17 mouse cellular contexts compared by ENCODE assay signal in genomic region chr1:39362515-39362893, GRCm38 (mm10). TPM values are rescaled to one million over a fixed set of nuclear protein-coding genes. Genes with fewer than 3 reads are reported as not detected.
DNase-seq lines count a peak whose midpoint lies in the region; ATAC-seq and TF ChIP-seq lines count a peak whose summit lies in the region.
"Had no signal": no experiment of that assay in that cellular context is flagged by ENCODE, and none has a peak within 500 bp of the region (broad histone marks: within the 10 kb centered on the region; RNA-seq: fewer than 3 reads in every experiment).

No protein-coding gene starts in this region.

- H3K36me3 ChIP-seq in intestine, embryonic 16.5 days (ENCODE audit: control insufficient read depth, insufficient read depth, low read length): no peaks in the 10 kb centered on the region
- H3K36me3 ChIP-seq in intestine, postnatal 0 days (ENCODE audit: control insufficient read depth, insufficient read depth): no peaks in the 10 kb centered on the region
- no peaks in the 10 kb centered on the region for H3K36me3 ChIP-seq in liver, embryonic 11.5 days (ENCODE audit: control insufficient read depth, insufficient read depth, low read length)
- H3K36me3 ChIP-seq in stomach, postnatal 0 days (ENCODE audit: control insufficient read depth, insufficient read depth, low read length): no peaks in the 10 kb centered on the region

- H3K9me3 ChIP-seq in intestine, embryonic 16.5 days (ENCODE audit: control insufficient read depth, low read length): no peaks in the 10 kb centered on the region
- H3K9me3 ChIP-seq in intestine, postnatal 0 days (ENCODE audit: control insufficient read depth): no peaks in the 10 kb centered on the region
- no peaks in the 10 kb centered on the region for H3K9me3 ChIP-seq in liver, embryonic 11.5 days (ENCODE audit: control insufficient read depth, low read length)
- no peaks in the 10 kb centered on the region for H3K9me3 ChIP-seq in stomach, postnatal 0 days (ENCODE audit: control insufficient read depth, low read length)

- H3K27me3 ChIP-seq in intestine, embryonic 16.5 days (replicated peaks; ENCODE audit: control insufficient read depth, insufficient read depth, low read length): no peaks in the 10 kb centered on the region
- no peaks in the 10 kb centered on the region for H3K27me3 ChIP-seq in intestine, postnatal 0 days (replicated peaks; ENCODE audit: control insufficient read depth, insufficient read depth, low read length)
- H3K27me3 ChIP-seq in liver, embryonic 11.5 days (replicated peaks; ENCODE audit: control insufficient read depth, insufficient read depth, low read length): no peaks in the 10 kb centered on the region
- H3K27me3 ChIP-seq in stomach, postnatal 0 days (ENCODE audit: control insufficient read depth, insufficient read depth, low read length): no peaks in the 10 kb centered on the region

- H3K4me1 ChIP-seq in intestine, embryonic 16.5 days (ENCODE audit: control insufficient read depth, insufficient read depth, low read length): peaks cover 8% of the 10 kb centered on the region
- no peaks in the 10 kb centered on the region for H3K4me1 ChIP-seq in intestine, postnatal 0 days (replicated peaks; ENCODE audit: control insufficient read depth, insufficient read depth, low read length)
- H3K4me1 ChIP-seq in liver, embryonic 11.5 days (replicated peaks; ENCODE audit: control insufficient read depth, insufficient read depth, low read length): peaks cover 13% of the 10 kb centered on the region
- no peaks in the 10 kb centered on the region for H3K4me1 ChIP-seq in stomach, postnatal 0 days (replicated peaks; ENCODE audit: control insufficient read depth, insufficient read depth)

- no peak overlapping the region for H3K27ac ChIP-seq in intestine, embryonic 16.5 days (ENCODE audit: low read length)
- H3K27ac ChIP-seq in intestine, postnatal 0 days (ENCODE audit: low read depth, low read length): no peak overlapping the region
- H3K27ac ChIP-seq in liver, embryonic 11.5 days (ENCODE audit: low read depth, low read length): no peak overlapping the region
- no peak overlapping the region for H3K27ac ChIP-seq in stomach, postnatal 0 days (replicated peaks)
- H3K27ac ChIP-seq: kidney, postnatal 0 days; macrophage had no signal

- peak overlapping the region; percentile 47; the same call in 1 of the 2 replicates for H3K4me2 ChIP-seq in intestine, embryonic 16.5 days (ENCODE audit: low read depth, low read length)
- no peak overlapping the region for H3K4me2 ChIP-seq in intestine, postnatal 0 days (replicated peaks; ENCODE audit: low read depth)
- H3K4me2 ChIP-seq in liver, embryonic 11.5 days: peak overlapping the region; percentile 45
- no peak overlapping the region for H3K4me2 ChIP-seq in stomach, postnatal 0 days (replicated peaks; ENCODE audit: low read depth)

- no peak for ATAC-seq in intestine, embryonic 16.5 days
- no peak for ATAC-seq in intestine, postnatal 0 days
- peak; percentile 82 for ATAC-seq in liver, embryonic 11.5 days (replicated peaks; ENCODE audit: low FRiP score)
- ATAC-seq in stomach, postnatal 0 days (ENCODE audit: low FRiP score, low TSS enrichment): no peak

- WGBS in intestine, embryonic 16.5 days: 44% methylated on average over 7 of the region's 7 CpGs
- WGBS in intestine, postnatal 0 days: 35% methylated on average over 7 of the region's 7 CpGs
- 45% methylated on average over 7 of the region's 7 CpGs for WGBS in liver, embryonic 11.5 days
- 40% methylated on average over 7 of the region's 7 CpGs for WGBS in stomach, postnatal 0 days

- H3K9ac ChIP-seq in intestine, embryonic 16.5 days (ENCODE audit: low read depth, low read length): no peak overlapping the region
- H3K9ac ChIP-seq in intestine, postnatal 0 days (ENCODE audit: low read depth, low read length): no peak overlapping the region
- no peak overlapping the region for H3K9ac ChIP-seq in liver, embryonic 11.5 days (ENCODE audit: low read depth, low read length)
- no peak overlapping the region for H3K9ac ChIP-seq in stomach, postnatal 0 days (ENCODE audit: low read length)

- no peak overlapping the region for H3K4me3 ChIP-seq in intestine, embryonic 16.5 days (ENCODE audit: low read length)
- no peak overlapping the region for H3K4me3 ChIP-seq in intestine, postnatal 0 days (ENCODE audit: low read depth, low read length)
- H3K4me3 ChIP-seq in liver, embryonic 11.5 days (ENCODE audit: low read depth, low read length): no peak overlapping the region
- H3K4me3 ChIP-seq in stomach, postnatal 0 days (ENCODE audit: low read depth, low read length): no peak overlapping the region

- no peak for TF ChIP-seq EP300 in stomach, postnatal 0 days (optimal IDR thresholded peaks at IDR 0.05)

- no peak for TF ChIP-seq CTCF in intestine, postnatal 0 days (IDR thresholded peaks at IDR 0.05; ENCODE audit: low read depth)
- TF ChIP-seq CTCF in stomach, postnatal 0 days (IDR thresholded peaks at IDR 0.05; ENCODE audit: low read depth): no peak

- peak; percentile 15 for DNase-seq in urinary bladder, adult 2 months (ENCODE audit: low spot score)
- no peak for DNase-seq in urinary bladder, postnatal 25 days (ENCODE audit: low spot score)
- no peak for DNase-seq in liver, embryonic 11.5 days (ENCODE audit: low spot score)
- peak; percentile 26 for DNase-seq in stomach, postnatal 0 days (ENCODE audit: low spot score)
- DNase-seq in gastrocnemius, adult 18-20 months (ENCODE audit: low spot score): no peak
- DNase-seq in retina, postnatal 1 day: no peak
- DNase-seq: adrenal gland, adult 8-10 months; cerebellum, adult 18-20 months; gastrocnemius, postnatal 10 days; heart, postnatal 36 days; layer of hippocampus, postnatal 36 days; lung, adult 2 months; thymus, postnatal 14 days had no signal

RNA-seq across cellular contexts. Expression of gene Rpl31, which starts 5.1 kb away (rescaled TPM):
- 426 and 432 TPM in 2 replicates for polyA plus RNA-seq in intestine, embryonic 16.5 days (2015; fragmentation: Nextera tagmentation; extraction: Ambion mirVana)
- polyA plus RNA-seq in intestine, postnatal 0 days (2015; fragmentation: Nextera tagmentation; extraction: Ambion mirVana): 434 and 438 TPM in 2 replicates
- 1,681 and 1,760 TPM in 2 replicates for polyA plus RNA-seq in urinary bladder, adult 2 months (2012; rRNA removed)
- 694 and 768 TPM in 2 replicates for polyA plus RNA-seq in liver, embryonic 11.5 days (2014; fragmentation: Nextera tagmentation; extraction: Ambion mirVana)
- polyA plus RNA-seq in stomach, postnatal 0 days (2015; fragmentation: Nextera tagmentation; extraction: Ambion mirVana): 479 and 554 TPM in 2 replicates
- 100 to 1,000 TPM; 594 to 605 TPM for total RNA-seq in gastrocnemius, adult 18-20 months (2021)

Comparison
In these comparisons a context has a peak if more than half of its experiments do, and no peak if none do; other contexts are left out.
1. H3K4me2 ChIP-seq: peak in intestine, embryonic 16.5 days (single experiment) and liver, embryonic 11.5 days (single experiment); none in intestine, postnatal 0 days (single experiment) and stomach, postnatal 0 days (single experiment).
2. DNase-seq: peak in urinary bladder, adult 2 months (single experiment) and stomach, postnatal 0 days (single experiment); none in urinary bladder, postnatal 25 days (single experiment), liver, embryonic 11.5 days (single experiment), gastrocnemius, adult 18-20 months (single experiment) and retina, postnatal 1 day (single experiment).